Mouse (Mus musculus) hindbrain, embryonic 14.5 days (tissue): Measurements from ENCODE around the gene Mab21l1. TPM values are rescaled to one million over a fixed set of nuclear protein-coding genes. Genes with fewer than 3 reads are reported as not detected.

ENCODE experiments used
- ATAC-seq: fragments of 200-750 bp; cut with Nextera tagmentation; 2 replicates; pipeline ENCODE4 v1.8.0; 2017; ENCODE audit warnings: moderate number of reproducible peaks, mild to moderate bottlenecking, moderate TSS enrichment, moderate library complexity; ENCODE audit not compliant: low FRiP score
- DNase-seq: peaks from one replicate; pipeline ENCODE4 v3.0.0-alpha.2; 2015; ENCODE audit warnings: low spot score
- H3K27ac ChIP-seq: fragments of 300-500 bp; sonication (generic); 2 replicates; pipeline ENCODE4 v1.5.1; 2014; ENCODE audit warnings: mild to moderate bottlenecking, moderate library complexity
- H3K27me3 ChIP-seq: fragments of 300-500 bp; sonication (generic); 2 replicates; pipeline ENCODE4 v1.6.1; 2014; ENCODE audit warnings: mild to moderate bottlenecking, low read length, mixed read lengths; ENCODE audit not compliant: control insufficient read depth, insufficient read depth
- H3K36me3 ChIP-seq: fragments of 300-500 bp; sonication (generic); replicated peaks from 2 replicates; pipeline ENCODE4 v1.6.1; 2014; ENCODE audit not compliant: control insufficient read depth, insufficient read depth
- H3K4me1 ChIP-seq: fragments of 300-500 bp; sonication (generic); replicated peaks from 2 replicates; pipeline ENCODE4 v1.6.1; 2014; ENCODE audit warnings: antibody characterized with exemption, low read length, mixed read lengths; ENCODE audit not compliant: control insufficient read depth, insufficient read depth
- H3K4me2 ChIP-seq: fragments of 300-500 bp; sonication (generic); replicated peaks from 2 replicates; pipeline ENCODE4 v1.6.1; 2014; ENCODE audit warnings: mild to moderate bottlenecking, moderate library complexity
- H3K4me3 ChIP-seq: fragments of 300-500 bp; sonication (generic); replicated peaks from 2 replicates; pipeline ENCODE4 v1.5.1; 2014; ENCODE audit warnings: mild to moderate bottlenecking, low read length
- H3K9ac ChIP-seq: fragments of 300-500 bp; sonication (generic); 2 replicates; pipeline ENCODE4 v1.6.1; 2014
- H3K9me3 ChIP-seq: fragments of 300-500 bp; sonication (generic); 2 replicates; pipeline ENCODE4 v1.6.1; 2016; ENCODE audit warnings: low read length; ENCODE audit not compliant: control insufficient read depth
- WGBS: fragments of 180-500 bp; shearing (Covaris S2); extraction: QIAGEN DNeasy Blood & Tissue Kit; methylation state at CpG from one replicate; pipeline ENCODE4 v1.1.7; 2014; 5-methylcytosine and 5-hydroxymethylcytosine counted together
- polyA plus RNA-seq: library from polyadenylated mRNA; unstranded; fragments of >200 nt; fragmentation: Nextera tagmentation; extraction: Ambion mirVana; gene quantifications from 2 replicates; pipeline ENCODE4 v1.2.1, GENCODE M21; 2014

Gene Mab21l1
- 131 and 149 TPM in 2 replicates for polyA plus RNA-seq

- DNase-seq (peak; percentile 77), ATAC-seq (peak; percentile 82)
- peaks cover 42% of the 10 kb centered on the region for H3K4me1 ChIP-seq
- H3K9me3 ChIP-seq, result no peaks in the 10 kb centered on the region
- H3K27me3 ChIP-seq, result peaks cover 17% of the 10 kb centered on the region
- H3K9ac ChIP-seq, result peak within 1 kb of the TSS; percentile 96
- WGBS, result 3% methylated on average over 16 of the region's 16 CpGs
- no peaks in the 10 kb centered on the region for H3K36me3 ChIP-seq
- peak within 1 kb of the TSS; percentile 99 for H3K27ac ChIP-seq
- peak within 1 kb of the TSS; percentile 51 for H3K4me3 ChIP-seq
- H3K4me2 ChIP-seq, result peak within 1 kb of the TSS; percentile 80
Measured at GRCm38 (mm10) chr3:55782056-55782687, at the start of gene Mab21l1. Gene Mab21l1 (plus strand): TSS chr3:55782510.

- H3K36me3 ChIP-seq, result no peaks in the 10 kb centered on the region
- H3K4me3 ChIP-seq, result no peak overlapping the region
- no peaks in the 10 kb centered on the region for H3K9me3 ChIP-seq
- DNase-seq (no peak), ATAC-seq (no peak)
- H3K4me2 ChIP-seq, result no peak overlapping the region
- WGBS, result 43% methylated on average over 6 of the region's 6 CpGs
- no peaks in the 10 kb centered on the region for H3K27me3 ChIP-seq
- no peak overlapping the region for H3K27ac ChIP-seq
- H3K4me1 ChIP-seq, result 0 out of 2 replicates have a peak, but pooled peaks cover 12% of the 10 kb centered on the region
- no peak overlapping the region for H3K9ac ChIP-seq
Measured at GRCm38 (mm10) chr3:55733665-55734064, 48.6 kb upstream of the Mab21l1 start.

- no peak overlapping the region for H3K4me3 ChIP-seq
- H3K27ac ChIP-seq, result peak overlapping the region; percentile 81
- H3K4me1 ChIP-seq, result peaks cover 32% of the 10 kb centered on the region
- DNase-seq (no peak), ATAC-seq (peak; percentile 67)
- WGBS, result 33% methylated on average over 6 of the region's 6 CpGs
- no peaks in the 10 kb centered on the region for H3K36me3 ChIP-seq
- H3K4me2 ChIP-seq, result peak overlapping the region; percentile 4; the same call in 1 of the 2 replicates
- H3K9me3 ChIP-seq, result no peaks in the 10 kb centered on the region
- no peaks in the 10 kb centered on the region for H3K27me3 ChIP-seq
- H3K9ac ChIP-seq, result peak overlapping the region; percentile 2; the same call in 1 of the 2 replicates
Measured at GRCm38 (mm10) chr3:55741428-55741827, 40.9 kb upstream of the Mab21l1 start.

GRCm38 (mm10) chr3:55742218-55742617 is 40.1 kb upstream of the Mab21l1 start:
- no peak for ATAC-seq
- Histone ChIP-seq H3K4me3 (no peak overlapping the region), H3K27ac (peak overlapping the region; percentile 81), H3K27me3 (no peaks in the 10 kb centered on the region), H3K36me3 (no peaks in the 10 kb centered on the region), H3K9ac (no peak overlapping the region), H3K4me1 (peaks cover 32% of the 10 kb centered on the region), H3K9me3 (no peaks in the 10 kb centered on the region), H3K4me2 (no peak overlapping the region; the same call in 1 of the 2 replicates)
- WGBS, result 77% methylated on average over 5 of the region's 5 CpGs
- no peak for DNase-seq

- ATAC-seq (0 out of 2 replicates have a peak, but pooled peaks have one; percentile 57), DNase-seq (no peak)
- Histone ChIP-seq H3K9me3 (no peaks in the 10 kb centered on the region), H3K27ac (peak overlapping the region; percentile 81), H3K4me3 (no peak overlapping the region), H3K36me3 (no peaks in the 10 kb centered on the region), H3K4me1 (peaks cover 32% of the 10 kb centered on the region), H3K9ac (no peak overlapping the region), H3K27me3 (no peaks in the 10 kb centered on the region), H3K4me2 (no peak overlapping the region)
- WGBS, result 50% methylated on average over 4 of the region's 4 CpGs
Measured at GRCm38 (mm10) chr3:55742654-55743053, 39.7 kb upstream of the Mab21l1 start.

GRCm38 (mm10) chr3:55743885-55744284 is 38.4 kb upstream of the Mab21l1 start:
- Histone ChIP-seq H3K36me3 (no peaks in the 10 kb centered on the region), H3K4me3 (no peak overlapping the region), H3K9me3 (no peaks in the 10 kb centered on the region), H3K9ac (no peak overlapping the region), H3K27me3 (no peaks in the 10 kb centered on the region), H3K27ac (peak overlapping the region; percentile 64), H3K4me2 (no peak overlapping the region), H3K4me1 (peaks cover 41% of the 10 kb centered on the region)
- DNase-seq (no peak), ATAC-seq (no peak)
- 77% methylated on average over 5 of the region's 5 CpGs for WGBS

GRCm38 (mm10) chr3:55750445-55751065 is 31.8 kb upstream of the Mab21l1 start:
- H3K27me3 ChIP-seq, result no peaks in the 10 kb centered on the region
- H3K4me3 ChIP-seq, result no peak overlapping the region
- H3K36me3 ChIP-seq, result no peaks in the 10 kb centered on the region
- ATAC-seq (peak; percentile 58; the same call in 1 of the 2 replicates), DNase-seq (peak; percentile 52)
- no peaks in the 10 kb centered on the region for H3K9me3 ChIP-seq
- H3K4me2 ChIP-seq, result no peak overlapping the region
- H3K9ac ChIP-seq, result peak overlapping the region; percentile 21
- peaks cover 45% of the 10 kb centered on the region for H3K4me1 ChIP-seq
- H3K27ac ChIP-seq, result peak overlapping the region; percentile 87
- 32% methylated on average over 11 of the region's 11 CpGs for WGBS

GRCm38 (mm10) chr3:55751363-55751762 is 30.9 kb upstream of the Mab21l1 start:
- 10% methylated on average over 5 of the region's 5 CpGs for WGBS
- H3K4me3 ChIP-seq, result no peak overlapping the region
- peaks cover 53% of the 10 kb centered on the region for H3K4me1 ChIP-seq
- H3K27ac ChIP-seq, result peak overlapping the region; percentile 87
- H3K27me3 ChIP-seq, result no peaks in the 10 kb centered on the region
- no peak overlapping the region for H3K4me2 ChIP-seq
- H3K9ac ChIP-seq, result peak overlapping the region; percentile 21
- DNase-seq (peak; percentile 62), ATAC-seq (peak; percentile 67; the same call in 1 of the 2 replicates)
- H3K9me3 ChIP-seq, result no peaks in the 10 kb centered on the region
- H3K36me3 ChIP-seq, result no peaks in the 10 kb centered on the region

- Histone ChIP-seq H3K27me3 (no peaks in the 10 kb centered on the region), H3K4me3 (no peak overlapping the region), H3K4me2 (no peak overlapping the region), H3K9me3 (no peaks in the 10 kb centered on the region), H3K27ac (peak overlapping the region; percentile 70; the same call in 1 of the 2 replicates), H3K36me3 (no peaks in the 10 kb centered on the region), H3K4me1 (peaks cover 63% of the 10 kb centered on the region), H3K9ac (no peak overlapping the region)
- DNase-seq (no peak), ATAC-seq (no peak)
- WGBS, result 81% methylated on average over 4 of the region's 4 CpGs
Measured at GRCm38 (mm10) chr3:55752558-55752957, 29.8 kb upstream of the Mab21l1 start.
